In genomic region chr17:29583569-29583968, GRCm38 (mm10) we compare ENCODE assay signal across 25 mouse cellular contexts. TPM values are rescaled to one million over a fixed set of nuclear protein-coding genes. Genes with fewer than 3 reads are reported as not detected.
"Had no signal": no experiment of that assay in that cellular context is flagged by ENCODE, and none has a peak within 500 bp of the region (broad histone marks: within the 10 kb centered on the region; RNA-seq: fewer than 3 reads in every experiment).

No protein-coding gene starts in this region.

- H3K27ac ChIP-seq: intestine, embryonic 15.5 days; limb, embryonic 12.5 days; limb, embryonic 15.5 days; lung, embryonic 15.5 days; midbrain, embryonic 12.5 days had no signal

- H3K9ac ChIP-seq: intestine, embryonic 15.5 days; limb, embryonic 12.5 days; limb, embryonic 15.5 days; lung, embryonic 15.5 days; midbrain, embryonic 12.5 days had no signal

- H3K27me3 ChIP-seq: intestine, embryonic 15.5 days; limb, embryonic 12.5 days; limb, embryonic 15.5 days; lung, embryonic 15.5 days; midbrain, embryonic 12.5 days had no signal

- H3K9me3 ChIP-seq: intestine, embryonic 15.5 days; limb, embryonic 12.5 days; limb, embryonic 15.5 days; lung, embryonic 15.5 days; midbrain, embryonic 12.5 days had no signal

- H3K4me1 ChIP-seq: limb, embryonic 12.5 days; limb, embryonic 15.5 days; lung, embryonic 15.5 days had no signal

- ATAC-seq: intestine, embryonic 15.5 days had no signal

- H3K4me2 ChIP-seq: intestine, embryonic 15.5 days; limb, embryonic 12.5 days; limb, embryonic 15.5 days; lung, embryonic 15.5 days; midbrain, embryonic 12.5 days had no signal

- H3K4me3 ChIP-seq: intestine, embryonic 15.5 days; limb, embryonic 12.5 days; limb, embryonic 15.5 days; lung, embryonic 15.5 days; midbrain, embryonic 12.5 days had no signal

- DNase-seq: kidney, adult 11 months; kidney, adult 9 months; kidney, postnatal 25 days; left cerebral cortex, postnatal 4 days; lung, adult 18-20 months; lung, postnatal 10 days; lung, postnatal 36 days had no signal

RNA-seq across cellular contexts. Expression of gene Tmem217, which starts 31.4 kb away (rescaled TPM):
- total RNA-seq: layer of hippocampus, postnatal 14 days; left cerebral cortex, adult 8-10 months; left cerebral cortex, postnatal 4 days; megakaryocyte-erythroid progenitor cell, adult 5-6 weeks; midbrain, postnatal 0 days had no signal
- polyA plus RNA-seq: large intestine, adult 2 months; spleen, adult 2 months had no signal

RNA-seq across cellular contexts. Expression of gene Gm17657, which starts 34.1 kb away (rescaled TPM):
- total RNA-seq: layer of hippocampus, postnatal 14 days; left cerebral cortex, adult 8-10 months; left cerebral cortex, postnatal 14 days; left cerebral cortex, postnatal 4 days; megakaryocyte-erythroid progenitor cell, adult 5-6 weeks; midbrain, postnatal 0 days had no signal
- polyA plus RNA-seq: intestine, embryonic 15.5 days; kidney, embryonic 16.5 days; large intestine, adult 2 months; limb, embryonic 12.5 days; limb, embryonic 15.5 days; lung, embryonic 15.5 days; midbrain, embryonic 12.5 days; midbrain, postnatal 0 days; neural tube, embryonic 11.5 days; neural tube, embryonic 14.5 days; small intestine, adult 2 months; spleen, adult 2 months; stomach, embryonic 16.5 days; urinary bladder, adult 2 months had no signal
